Mouse (Mus musculus) myocyte (in vitro differentiated cells): ENCODE measurements at regions not wholly inside any gene's neighbourhood (a gene's known extent, or its start where the extent isn't known, plus 50 kb on each side); places are given as distances from the start of the nearest gene placed in this dataset.
"Not testable (repeated sequence)": the region's sequence is repeated elsewhere in the genome, so short reads cannot be mapped to it uniquely, and the experiment has no call there.

Experiments used
- H3K27me3 ChIP-seq: one replicate; pipeline ENCODE4 v1.6.1; 2011; ENCODE audit not compliant: control insufficient read depth, insufficient read depth, insufficient read length
- H3K36me3 ChIP-seq: one replicate; pipeline ENCODE4 v1.6.1; 2011; ENCODE audit not compliant: control insufficient read depth, insufficient read depth
- H3K4me2 ChIP-seq: one replicate; pipeline ENCODE4 v1.6.1; 2011; ENCODE audit warnings: low read depth, control low read depth
- H3K4me3 ChIP-seq: one replicate; pipeline ENCODE4 v1.5.1; 2011; ENCODE audit warnings: mild to moderate bottlenecking, control low read depth, moderate library complexity
- H3K79me2 ChIP-seq: one replicate; pipeline ENCODE4 v1.6.1; 2011; ENCODE audit not compliant: control insufficient read depth, insufficient read depth
- H3ac ChIP-seq: one replicate; pipeline ENCODE4 v1.6.1; 2011; ENCODE audit not compliant: control insufficient read depth, insufficient read length
- CEBPB ChIP-seq: IDR thresholded peaks from 2 replicates; pipeline ENCODE4 v1.6.1; 2011; ENCODE audit warnings: mild to moderate bottlenecking, moderate library complexity; ENCODE audit not compliant: poor library complexity, insufficient read depth, severe bottlenecking
- E2F4 ChIP-seq: IDR thresholded peaks from one replicate; pipeline ENCODE4 v1.6.1; 2011; ENCODE audit warnings: mild to moderate bottlenecking, control low read depth, moderate library complexity; ENCODE audit not compliant: insufficient read depth
- MAX ChIP-seq: IDR thresholded peaks from one replicate; pipeline ENCODE4 v1.6.1; 2011; ENCODE audit warnings: low read depth, mild to moderate bottlenecking, control low read depth
- MYOD1 ChIP-seq, 3 experiments: IDR thresholded peaks; one replicate each; pipeline ENCODE4 v1.6.1; 2011; ENCODE audit warnings: control low read depth in 2 of 3, low read depth in 2 of 3, mild to moderate bottlenecking in 2 of 3, moderate library complexity in 1 of 3; ENCODE audit not compliant: insufficient read length in 2 of 3, control insufficient read depth in 1 of 3
- MYOG ChIP-seq, 3 experiments: IDR thresholded peaks; one replicate each; pipeline ENCODE4 v1.6.1; 2011; ENCODE audit warnings: control low read depth in 2 of 3, low read depth in 2 of 3, mild to moderate bottlenecking in 2 of 3; ENCODE audit not compliant: insufficient read length in 2 of 3, control insufficient read depth in 1 of 3, insufficient read depth in 1 of 3
- POLR2A ChIP-seq: IDR thresholded peaks from one replicate; pipeline ENCODE4 v1.6.1; 2011; ENCODE audit warnings: low read depth, mild to moderate bottlenecking, control low read depth, moderate library complexity; ENCODE audit not compliant: insufficient read length
- POLR2AphosphoS2 ChIP-seq: IDR thresholded peaks from one replicate; pipeline ENCODE4 v1.6.1; 2011; ENCODE audit warnings: low read depth, control low read depth; ENCODE audit not compliant: insufficient read length
- REST ChIP-seq: IDR thresholded peaks from one replicate; pipeline ENCODE4 v1.6.1; 2011; ENCODE audit warnings: mild to moderate bottlenecking, control low read depth, moderate library complexity; ENCODE audit not compliant: insufficient read depth, insufficient read length
- SRF ChIP-seq: IDR thresholded peaks from one replicate; pipeline ENCODE4 v1.6.1; 2011; ENCODE audit warnings: low read depth; ENCODE audit not compliant: control insufficient read depth, insufficient read length
- TCF12 ChIP-seq: IDR thresholded peaks from one replicate; pipeline ENCODE4 v1.6.1; 2011; ENCODE audit warnings: mild to moderate bottlenecking, control low read depth; ENCODE audit not compliant: poor library complexity, insufficient read depth, severe bottlenecking
- TCF3 ChIP-seq: IDR thresholded peaks from one replicate; pipeline ENCODE4 v1.6.1; 2011; ENCODE audit warnings: low read depth, control low read depth; ENCODE audit not compliant: insufficient read length
- USF1 ChIP-seq: IDR thresholded peaks from one replicate; pipeline ENCODE4 v1.6.1; 2011; ENCODE audit warnings: low read depth, mild to moderate bottlenecking, control low read depth, moderate library complexity

DNA sequence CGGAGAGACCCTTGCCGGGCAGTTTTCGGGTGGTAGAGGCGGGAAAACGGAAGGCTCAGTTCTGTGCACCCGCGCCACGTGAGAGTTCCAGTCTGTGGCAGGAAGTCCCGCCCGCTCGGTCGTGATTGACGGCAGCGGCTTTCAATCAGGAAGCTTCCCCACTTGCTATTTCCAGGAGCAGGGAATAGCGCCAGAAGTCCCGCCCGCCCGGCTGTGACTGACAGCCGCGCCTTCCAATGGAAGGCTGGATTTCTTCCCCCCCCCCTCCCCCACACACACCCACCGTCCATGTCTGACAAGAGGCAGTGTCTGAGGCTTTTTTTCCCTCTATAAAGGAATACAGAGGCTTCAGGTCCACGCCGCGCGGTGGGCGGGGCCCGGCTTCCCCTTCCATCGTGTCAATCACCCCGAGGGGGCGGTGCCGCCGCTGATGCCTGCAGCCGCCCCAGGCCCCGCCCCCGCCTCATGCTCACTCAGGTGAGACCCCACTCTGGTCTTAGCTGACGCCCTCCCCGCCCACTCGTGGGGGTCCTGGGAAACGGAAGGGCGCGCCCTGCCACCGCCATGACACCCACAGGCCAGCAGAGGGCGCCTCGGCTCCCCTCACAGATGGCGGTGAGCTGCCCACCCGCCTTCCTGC lies 2590.2 kb downstream of the Gm37988 start:
- Histone ChIP-seq H3K4me3 (peak overlapping the region; percentile 57), H3K27me3 (no peaks in the 10 kb centered on the region), H3K4me2 (peak overlapping the region; percentile 50), H3K79me2 (no peaks in the 10 kb centered on the region), H3ac (peak overlapping the region; percentile 26), H3K36me3 (no peaks in the 10 kb centered on the region)
- TF ChIP-seq MYOG (IDR thresholded peaks at IDR 0.05; ENCODE audit: control insufficient read depth in 1 of 3, insufficient read depth in 1 of 3, insufficient read length in 2 of 3, low read depth in 2 of 3) = peak in 2 of 3 experiments; percentile 26 to 39
- TF ChIP-seq POLR2AphosphoS2 = no peak
- no peak for TF ChIP-seq SRF
- peak; percentile 45 for TF ChIP-seq USF1
- no peak for TF ChIP-seq CEBPB
- TF ChIP-seq E2F4 = no peak
- TF ChIP-seq MAX = no peak
- no peak for TF ChIP-seq TCF12
- no peak for TF ChIP-seq REST
- no peak for TF ChIP-seq POLR2A
- TF ChIP-seq TCF3 = no peak
- peak in 1 of 3 experiments; percentile 49 for TF ChIP-seq MYOD1 (IDR thresholded peaks at IDR 0.05; ENCODE audit: control insufficient read depth in 1 of 3, insufficient read length in 2 of 3, low read depth in 2 of 3)

DNA sequence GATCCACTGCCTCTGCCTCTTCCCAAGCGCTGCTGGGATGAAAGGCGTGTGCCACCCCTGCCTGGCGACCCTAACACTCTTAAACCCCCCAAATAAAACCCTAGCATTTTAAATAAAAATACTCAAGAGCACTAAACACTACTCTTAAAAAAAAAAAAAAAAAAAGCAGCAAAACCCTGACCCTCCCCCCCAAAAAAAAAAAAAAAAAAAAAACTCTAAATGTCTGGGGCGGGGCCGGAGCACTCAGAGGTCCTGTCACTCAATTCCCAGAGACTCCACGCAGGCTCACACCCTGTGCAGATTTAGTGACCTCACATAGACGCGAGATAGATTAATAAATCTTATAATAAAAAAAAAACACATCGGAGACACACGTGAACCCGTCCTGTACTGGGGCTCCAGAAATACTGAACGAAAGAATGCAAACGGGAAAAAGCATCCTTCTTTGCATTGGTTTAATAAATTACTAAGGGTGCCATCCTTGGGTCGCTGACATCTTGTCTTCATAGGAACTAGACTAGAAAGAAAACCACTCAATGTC lies 2591.1 kb downstream of the Gm37988 start:
- Histone ChIP-seq H3ac (no peak overlapping the region), H3K27me3 (no peaks in the 10 kb centered on the region), H3K36me3 (no peaks in the 10 kb centered on the region), H3K79me2 (no peaks in the 10 kb centered on the region), H3K4me2 (peak overlapping the region; percentile 50), H3K4me3 (peak overlapping the region; percentile 57)
- TF ChIP-seq USF1 (no peak), MYOG (IDR thresholded peaks at IDR 0.05; ENCODE audit: control insufficient read depth in 1 of 3, insufficient read depth in 1 of 3, insufficient read length in 2 of 3, low read depth in 2 of 3) (no peak), POLR2AphosphoS2 (no peak), MAX (no peak)

DNA sequence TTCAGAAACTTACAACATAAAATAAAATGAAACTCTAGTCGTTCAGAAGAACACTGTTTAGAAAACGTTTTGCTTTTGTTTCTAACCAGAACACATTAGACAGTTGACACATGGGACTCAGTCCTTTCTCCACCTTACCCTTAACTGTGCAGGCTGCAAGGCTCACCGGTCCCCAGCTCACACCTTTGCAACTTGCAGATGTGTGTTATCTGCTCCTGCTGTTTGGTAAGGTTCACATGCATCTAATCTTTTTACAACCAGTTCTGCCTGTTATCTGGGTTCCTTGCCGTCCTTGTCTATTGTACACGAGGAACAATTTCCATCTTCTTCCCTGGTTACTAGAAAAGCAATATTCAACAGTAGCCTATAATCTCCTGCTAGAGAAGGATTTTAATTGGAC lies 2598.0 kb downstream of the Gm37988 start:
- not testable (repeated sequence) for H3K4me3 ChIP-seq

DNA sequence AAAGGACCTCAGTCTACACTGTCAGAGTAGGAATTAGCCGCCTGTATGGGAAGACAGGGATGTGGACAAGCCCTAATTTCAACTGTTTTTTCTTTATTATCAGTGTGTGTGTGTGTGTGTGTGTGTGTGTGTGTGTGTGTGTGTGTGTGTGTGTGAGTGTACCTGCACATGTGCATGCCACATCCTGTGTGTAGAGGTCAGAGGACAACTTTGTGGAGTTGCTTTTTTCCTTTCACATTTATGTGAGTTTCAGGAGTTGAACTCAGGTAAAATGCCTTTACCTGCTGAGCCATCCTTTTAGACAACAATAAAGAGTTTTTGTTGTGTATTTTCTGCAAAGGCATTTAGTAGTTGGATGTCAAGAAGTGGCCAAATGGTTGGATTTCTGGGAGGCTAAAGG lies 2606.8 kb downstream of the Gm37988 start:
- Histone ChIP-seq H3ac (no peak overlapping the region), H3K36me3 (no peaks in the 10 kb centered on the region), H3K4me3 (no peak overlapping the region), H3K4me2 (no peak overlapping the region), H3K27me3 (no peaks in the 10 kb centered on the region), H3K79me2 (no peaks in the 10 kb centered on the region)
- no peak for TF ChIP-seq USF1
- TF ChIP-seq MYOD1 (IDR thresholded peaks at IDR 0.05; ENCODE audit: control insufficient read depth in 1 of 3, insufficient read length in 2 of 3, low read depth in 2 of 3) = no peak

More for the DNA sequence above, 2598.0 kb downstream of the Gm37988 start:
- H3K36me3 ChIP-seq, H3K27me3 ChIP-seq, H3K79me2 ChIP-seq, H3ac ChIP-seq, H3K4me2 ChIP-seq: not testable (repeated sequence)

DNA sequence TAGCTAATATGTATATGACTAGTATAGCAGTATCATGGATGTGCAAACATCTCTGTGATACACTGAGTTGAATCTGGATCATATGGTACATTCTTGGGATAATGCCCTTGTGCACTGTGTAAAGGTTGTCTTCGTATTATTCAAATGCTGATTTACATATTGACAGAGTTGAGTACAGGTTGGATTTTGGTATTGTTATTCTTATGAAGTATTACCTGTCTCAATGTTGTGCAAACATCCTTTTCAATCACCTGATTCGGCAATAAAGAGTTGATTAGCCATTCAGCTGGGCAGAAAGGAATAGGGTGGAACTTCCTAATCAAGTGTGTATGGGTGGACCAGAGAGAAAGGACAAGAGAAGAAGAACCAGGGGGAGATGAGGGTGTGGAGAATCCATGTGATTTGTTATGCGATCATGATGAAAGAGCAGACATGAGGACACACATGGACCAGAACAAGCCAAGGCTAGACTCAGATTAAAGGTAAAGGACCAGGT lies 2644.0 kb downstream of the Gm37988 start:
- Histone ChIP-seq H3K79me2 (no peaks in the 10 kb centered on the region), H3K27me3 (no peaks in the 10 kb centered on the region), H3K4me2 (no peak overlapping the region), H3K36me3 (no peaks in the 10 kb centered on the region), H3ac (no peak overlapping the region), H3K4me3 (no peak overlapping the region)
- no peak for TF ChIP-seq MYOD1 (IDR thresholded peaks at IDR 0.05; ENCODE audit: control insufficient read depth in 1 of 3, insufficient read length in 2 of 3, low read depth in 2 of 3)

DNA sequence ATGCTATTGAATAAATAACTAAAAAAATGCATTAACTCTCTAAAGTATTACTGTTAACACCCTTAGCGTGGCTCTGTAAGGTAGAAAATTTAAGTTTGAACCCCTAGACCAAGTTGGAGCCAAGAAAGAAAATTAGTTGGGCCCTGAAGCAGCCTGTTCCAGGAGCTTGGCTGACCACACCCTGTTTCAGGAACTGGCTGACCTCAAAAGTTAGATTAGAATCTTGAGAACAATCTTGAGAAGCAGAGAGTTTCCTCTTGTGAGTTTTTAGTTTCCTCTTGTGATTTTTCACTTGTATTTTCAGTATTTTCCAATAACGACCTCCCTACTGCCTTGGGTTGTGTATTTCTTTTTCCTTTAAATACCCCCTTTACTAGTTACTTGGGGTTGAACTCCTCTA lies 2647.2 kb downstream of the Gm37988 start:
- Histone ChIP-seq H3K27me3 (no peaks in the 10 kb centered on the region), H3ac (no peak overlapping the region), H3K36me3 (no peaks in the 10 kb centered on the region), H3K79me2 (no peaks in the 10 kb centered on the region), H3K4me2 (no peak overlapping the region), H3K4me3 (no peak overlapping the region)
- TF ChIP-seq REST = no peak
- TF ChIP-seq CEBPB = no peak
- TF ChIP-seq POLR2AphosphoS2 = no peak
- TF ChIP-seq POLR2A = no peak
- TF ChIP-seq TCF3 = no peak
- no peak for TF ChIP-seq MYOD1 (IDR thresholded peaks at IDR 0.05; ENCODE audit: control insufficient read depth in 1 of 3, insufficient read length in 2 of 3, low read depth in 2 of 3)
- no peak for TF ChIP-seq MAX
- no peak for TF ChIP-seq USF1
- TF ChIP-seq TCF12 = no peak
- no peak for TF ChIP-seq E2F4
- TF ChIP-seq MYOG (IDR thresholded peaks at IDR 0.05; ENCODE audit: control insufficient read depth in 1 of 3, insufficient read depth in 1 of 3, insufficient read length in 2 of 3, low read depth in 2 of 3) = no peak
- TF ChIP-seq SRF = no peak
